Mouse (Mus musculus) hindlimb bud, embryonic 11.5 days (tissue): ENCODE results near the gene Ddit4.
A peak's percentile ranks its signal among the peaks of the same experiment; 100 is the strongest.
"Not testable (repeated sequence)": the region's sequence is repeated elsewhere in the genome, so short reads cannot be mapped to it uniquely, and the experiment has no call there.

Source experiments
- DNase-seq: peaks from one replicate; pipeline ENCODE4 v3.0.0-alpha.2; 2012; ENCODE audit warnings: low read depth, low spot score; ENCODE audit errors: extremely low spot score

Gene Ddit4

GRCm38 (mm10) chr10:59951211-59952151, at the start of gene Ddit4:
Ddit4 (minus strand) TSS chr10:59951834.
- no peak for DNase-seq

- DNase-seq: no peak
These were observed 47.4 kb upstream of the Ddit4 start for GRCm38 (mm10) chr10:59999057-59999456.

- DNase-seq: peak; percentile 62
These were observed 46.0 kb upstream of the Ddit4 start for GRCm38 (mm10) chr10:59997591-59997990.

- DNase-seq: no peak
These were observed 44.3 kb upstream of the Ddit4 start for GRCm38 (mm10) chr10:59995889-59996288.

GRCm38 (mm10) chr10:59993813-59994212, 42.2 kb upstream of the Ddit4 start:
- DNase-seq: not testable (repeated sequence)

GRCm38 (mm10) chr10:59992024-59992423, 40.4 kb upstream of the Ddit4 start:
- DNase-seq: no peak

- no peak for DNase-seq
These were observed 39.7 kb upstream of the Ddit4 start for GRCm38 (mm10) chr10:59991262-59991880.

GRCm38 (mm10) chr10:59990393-59990792, 38.8 kb upstream of the Ddit4 start:
- DNase-seq: no peak

- DNase-seq: no peak
These were observed 36.4 kb upstream of the Ddit4 start for GRCm38 (mm10) chr10:59988036-59988435.

- DNase-seq: no peak
These were observed 30.8 kb upstream of the Ddit4 start for GRCm38 (mm10) chr10:59982379-59982873.

GRCm38 (mm10) chr10:59981792-59982191, 30.2 kb upstream of the Ddit4 start:
- no peak for DNase-seq

- no peak for DNase-seq
These were observed 29.7 kb upstream of the Ddit4 start for GRCm38 (mm10) chr10:59981336-59981735.

GRCm38 (mm10) chr10:59980815-59981244, 29.2 kb upstream of the Ddit4 start:
- DNase-seq: no peak

GRCm38 (mm10) chr10:59978873-59979743, 27.5 kb upstream of the Ddit4 start:
- DNase-seq: no peak

GRCm38 (mm10) chr10:59978401-59978800, 26.8 kb upstream of the Ddit4 start:
- no peak for DNase-seq

- no peak for DNase-seq
These were observed 26.2 kb upstream of the Ddit4 start for GRCm38 (mm10) chr10:59977715-59978343.

- no peak for DNase-seq
These were observed 25.5 kb upstream of the Ddit4 start for GRCm38 (mm10) chr10:59977141-59977540.

- DNase-seq: no peak
These were observed 23.2 kb upstream of the Ddit4 start for GRCm38 (mm10) chr10:59974786-59975185.

- no peak for DNase-seq
These were observed 22.6 kb upstream of the Ddit4 start for GRCm38 (mm10) chr10:59974191-59974664.

- DNase-seq: no peak
These were observed 21.8 kb upstream of the Ddit4 start for GRCm38 (mm10) chr10:59973400-59973799.
